Mouse (Mus musculus) c-Kit-positive CD71-positive TER-119-positive erythroid progenitor cells, embryonic 14.5 days (primary cell): Measurements from ENCODE around the gene Tmem143.
"Not testable (repeated sequence)": the region's sequence is repeated elsewhere in the genome, so short reads cannot be mapped to it uniquely, and the experiment has no call there.

Experiments used
- DNase-seq: peaks from one replicate; pipeline ENCODE4 v3.0.0-alpha.2; 2013; ENCODE audit warnings: low spot score

The Tmem143 gene

DNA sequence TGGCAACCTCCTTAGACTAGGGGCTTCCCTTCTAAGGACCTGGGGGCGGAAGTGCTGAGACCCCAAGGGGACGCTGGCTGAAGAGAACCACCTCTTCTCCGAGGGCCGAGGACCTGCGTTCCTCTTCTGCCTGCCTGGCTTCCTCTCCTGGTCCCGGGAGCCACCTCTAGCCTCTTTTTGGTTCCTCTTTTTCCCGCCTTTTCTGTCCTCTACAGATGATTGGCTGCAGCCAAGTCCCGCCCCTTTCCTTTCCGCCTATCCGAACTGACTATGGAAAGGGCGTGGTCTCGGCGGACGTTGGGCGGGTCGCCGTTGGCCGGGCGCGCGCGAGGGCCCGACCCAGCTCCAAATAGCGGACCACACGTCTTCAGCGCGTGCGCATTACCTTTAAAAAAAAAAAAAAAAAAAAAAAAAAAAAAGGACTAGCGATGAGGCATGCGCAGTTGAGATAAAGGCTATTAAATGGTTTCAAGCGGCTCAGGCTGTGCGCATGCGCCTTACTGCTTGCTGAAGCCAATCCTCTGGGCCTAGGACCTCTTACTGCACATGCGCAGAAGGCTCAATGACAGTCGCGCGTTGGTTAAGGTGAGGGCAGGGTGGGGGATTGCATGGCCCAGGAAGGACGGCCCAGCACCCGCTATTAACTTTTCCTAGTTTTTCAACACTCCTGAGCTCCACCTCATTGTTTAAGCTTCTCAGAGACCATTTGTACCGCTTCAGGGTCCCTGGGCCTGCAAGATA lies at the start of gene Tmem143, which contains the start of gene Syngr4:
Gene Tmem143, plus strand, starts transcription at position 425 of the 741 bp plus-strand sequence.
Gene Syngr4, minus strand, starts transcription at position 198 of the 741 bp plus-strand sequence.
- DNase-seq = peak; percentile 99

DNA sequence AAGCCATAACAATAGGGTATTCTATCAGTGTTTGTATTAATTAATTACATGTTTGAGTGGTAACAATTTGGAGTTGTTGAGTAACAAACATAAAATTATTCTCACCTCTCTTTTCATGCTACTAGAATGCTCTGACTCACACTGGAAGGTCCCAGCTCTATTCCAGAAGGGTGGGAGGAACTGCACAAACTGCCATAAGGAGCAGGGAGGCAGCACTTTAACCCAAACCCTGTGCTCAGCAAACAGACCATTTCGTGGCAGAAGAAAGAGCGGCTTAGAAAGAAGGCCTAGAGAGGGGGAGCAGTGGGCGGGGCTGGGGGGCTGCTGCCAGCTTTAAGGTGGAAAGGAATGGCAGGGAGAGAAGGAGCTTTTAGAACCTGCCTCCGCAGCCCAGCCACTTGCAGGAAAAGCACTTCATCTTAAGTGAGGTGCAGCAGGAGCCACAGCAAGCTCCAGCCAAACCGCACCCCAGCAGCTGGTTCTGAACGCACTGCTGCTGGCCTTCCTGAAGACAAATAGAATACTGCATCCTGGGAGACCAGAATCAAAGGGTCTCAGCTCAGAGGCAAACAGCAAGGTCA lies 48.2 kb upstream of the Tmem143 start:
- DNase-seq = no peak

- DNase-seq = no peak
Observed at GRCm38 (mm10) chr7:45850661-45851060, 46.1 kb upstream of the Tmem143 start.

DNA sequence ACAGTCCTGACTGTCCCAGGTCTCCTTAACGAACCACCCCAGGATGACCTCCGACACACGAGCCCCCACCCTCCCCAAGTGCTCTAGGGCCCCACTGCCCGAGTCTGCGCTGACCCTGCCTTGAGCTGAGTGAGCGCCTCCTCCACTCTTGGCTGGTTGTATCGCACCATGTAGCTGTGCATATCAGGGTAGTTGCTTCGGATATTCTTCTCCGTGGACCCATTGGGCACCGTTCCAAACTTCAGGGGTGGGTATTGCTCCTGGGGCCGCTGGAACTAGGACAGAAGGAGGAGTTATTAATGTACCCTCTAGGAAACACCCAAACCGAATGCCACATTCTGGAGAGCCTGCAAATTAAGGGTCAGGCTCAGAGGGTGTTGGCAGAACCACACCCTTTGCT lies 43.7 kb upstream of the Tmem143 start:
- DNase-seq = no peak

GRCm38 (mm10) chr7:45856950-45857901 lies 39.5 kb upstream of the Tmem143 start:
- DNase-seq = no peak

- no peak for DNase-seq
Observed at GRCm38 (mm10) chr7:45859008-45859407, 37.7 kb upstream of the Tmem143 start.

GRCm38 (mm10) chr7:45862804-45863203 lies 33.9 kb upstream of the Tmem143 start:
- DNase-seq = no peak

DNA sequence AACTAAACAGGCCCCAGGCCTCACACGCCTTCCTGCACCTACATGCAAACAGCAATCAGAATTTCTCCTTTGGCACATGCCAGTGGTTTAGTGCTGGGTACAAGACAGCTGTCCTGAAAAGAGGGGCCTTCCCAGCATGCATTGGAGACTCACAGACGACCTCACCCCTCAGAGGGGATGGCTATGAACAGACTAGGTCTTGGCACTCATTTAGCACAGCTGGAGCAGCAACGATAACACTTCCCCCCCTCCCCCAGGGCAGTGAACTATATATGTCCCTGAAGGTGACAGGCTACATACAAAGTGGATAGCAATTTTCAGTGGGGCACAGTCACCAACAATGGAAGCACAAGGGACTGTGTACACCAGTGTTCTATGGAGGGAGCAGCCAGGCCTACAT lies 32.3 kb upstream of the Tmem143 start:
- no peak for DNase-seq

- DNase-seq = peak; percentile 60
Observed at GRCm38 (mm10) chr7:45865925-45866910, 30.5 kb upstream of the Tmem143 start.

- no peak for DNase-seq
Observed at GRCm38 (mm10) chr7:45867871-45868270, 28.9 kb upstream of the Tmem143 start.

DNA sequence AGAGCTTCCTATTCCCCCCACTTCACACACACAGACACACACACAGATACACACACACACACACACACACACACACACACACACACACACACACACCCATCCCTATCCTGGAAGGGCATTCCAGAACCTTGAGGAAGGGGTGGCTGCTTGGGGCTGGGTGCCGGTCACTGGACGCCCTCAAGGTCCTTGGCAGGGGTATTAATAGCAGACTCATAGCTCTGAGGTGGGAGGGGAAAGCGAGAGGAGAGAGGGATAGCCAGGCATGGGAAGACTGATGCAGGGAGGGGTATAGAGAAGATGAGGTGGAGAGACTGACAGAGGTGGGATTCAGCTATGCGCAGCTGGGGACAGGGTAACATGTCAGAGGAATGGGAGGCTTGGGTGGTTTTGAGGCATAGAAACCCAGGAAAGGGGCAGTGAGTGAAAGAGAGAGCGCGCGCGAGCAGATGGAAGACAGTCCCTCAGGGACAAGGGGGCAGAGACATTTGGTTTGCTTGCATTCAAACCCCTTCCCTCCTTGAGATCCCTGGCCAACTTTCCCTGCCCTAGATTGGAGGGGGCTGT lies 27.6 kb upstream of the Tmem143 start:
- DNase-seq = no peak

DNA sequence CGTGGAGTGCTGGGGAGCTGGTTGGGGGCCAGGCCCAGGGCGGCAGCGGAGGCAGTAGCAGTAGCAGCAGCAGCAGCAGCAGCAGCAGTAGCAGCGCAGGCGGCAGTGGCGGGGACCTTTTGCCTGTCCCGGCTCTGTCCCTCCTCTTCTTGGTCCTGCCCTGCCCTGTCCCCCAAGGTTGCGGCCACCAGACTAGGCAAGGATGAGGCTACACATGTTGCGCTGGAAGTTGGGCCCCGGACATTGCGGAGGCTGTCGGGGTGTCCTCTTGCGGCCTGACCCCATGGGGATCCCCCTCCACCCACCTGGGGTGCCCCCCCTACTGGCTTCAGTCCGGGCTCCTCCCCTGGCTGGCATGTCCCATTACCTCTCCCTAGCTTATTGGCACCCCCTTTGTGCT lies 27.0 kb upstream of the Tmem143 start:
- no peak for DNase-seq

GRCm38 (mm10) chr7:45870282-45871058 lies 26.3 kb upstream of the Tmem143 start:
- DNase-seq = no peak

GRCm38 (mm10) chr7:45872624-45873023 lies 24.1 kb upstream of the Tmem143 start, which contains the start of gene Kdelr1:
Gene Kdelr1, plus strand, starts transcription at chr7:45872772.
- peak; percentile 87 for DNase-seq

DNA sequence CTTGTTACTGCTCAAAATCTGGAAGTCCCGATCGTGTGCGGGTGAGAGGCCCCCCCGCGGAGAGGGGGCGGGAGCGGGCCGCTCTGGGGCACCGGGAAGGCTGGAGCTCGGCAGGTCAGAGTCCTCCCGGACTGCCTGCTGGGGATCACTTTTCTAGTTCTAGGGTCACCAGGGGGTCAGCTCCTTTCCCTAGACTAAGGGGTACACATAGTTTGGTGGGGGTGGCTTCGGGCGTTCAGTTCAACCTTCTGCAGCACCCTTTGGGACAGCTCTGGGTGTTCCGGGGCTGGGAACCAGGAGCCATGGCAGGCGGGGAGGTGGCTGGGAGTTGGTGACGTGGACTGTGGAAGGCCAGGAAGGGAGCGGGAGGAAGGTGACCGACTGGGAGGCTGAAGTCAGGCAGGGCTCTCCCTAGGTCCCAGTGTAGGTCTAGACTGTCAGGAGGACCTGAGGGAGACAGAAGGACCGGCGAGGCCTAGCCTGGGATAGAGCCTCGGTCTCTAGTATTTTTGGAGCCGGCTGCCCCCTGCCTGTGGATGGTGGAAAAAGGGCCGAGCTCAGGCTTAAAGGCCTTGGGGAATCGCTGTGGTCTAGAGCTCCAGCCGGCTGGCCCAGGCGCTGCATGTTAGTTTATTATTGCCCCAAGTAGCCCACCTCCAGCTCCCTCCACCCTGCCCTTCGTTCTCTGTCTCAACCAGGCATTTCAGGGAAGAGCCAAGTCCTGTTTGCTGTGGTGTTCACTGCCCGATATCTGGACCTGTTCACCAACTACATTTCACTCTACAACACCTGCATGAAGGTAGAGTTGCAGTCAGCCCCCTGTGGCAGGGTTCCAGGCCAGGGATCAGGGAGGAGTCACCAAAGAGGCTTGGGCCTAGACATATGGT lies 23.4 kb upstream of the Tmem143 start:
- peak; percentile 66 for DNase-seq

- DNase-seq = no peak
Observed at GRCm38 (mm10) chr7:45876895-45877294, 19.8 kb upstream of the Tmem143 start.

GRCm38 (mm10) chr7:45878278-45878677 lies 18.5 kb upstream of the Tmem143 start, which contains the start of gene Grin2d:
Gene Grin2d, minus strand, starts transcription at chr7:45878378.
- DNase-seq = not testable (repeated sequence)

GRCm38 (mm10) chr7:45880531-45880930 lies 16.2 kb upstream of the Tmem143 start:
- DNase-seq = no peak

- DNase-seq = no peak
Observed at GRCm38 (mm10) chr7:45881011-45881410, 15.7 kb upstream of the Tmem143 start.
